Mouse (Mus musculus) heart, postnatal 36 days (tissue): ENCODE results near the gene Dnajb1. TPM values are rescaled to one million over a fixed set of nuclear protein-coding genes. Genes with fewer than 3 reads are reported as not detected.

Source experiments
- DNase-seq, 2 experiments: peaks; one replicate each; pipeline ENCODE4 v3.0.0; 2021 to 2022
- intact Hi-C: fragments of 180-260 bp; cut with DNase I; formaldehyde crosslinking; loops from one replicate; pipeline ENCODE4 v1.15.1; 2025
- total RNA-seq, 2 experiments: library from RNA; stranded (reverse); gene quantifications; 2 replicates each; pipeline ENCODE4 v1.2.3; 2021

Gene Dnajb1
- total RNA-seq, 2 experiments from 2014 or later: 10.7 to 16.0 TPM

DNA sequence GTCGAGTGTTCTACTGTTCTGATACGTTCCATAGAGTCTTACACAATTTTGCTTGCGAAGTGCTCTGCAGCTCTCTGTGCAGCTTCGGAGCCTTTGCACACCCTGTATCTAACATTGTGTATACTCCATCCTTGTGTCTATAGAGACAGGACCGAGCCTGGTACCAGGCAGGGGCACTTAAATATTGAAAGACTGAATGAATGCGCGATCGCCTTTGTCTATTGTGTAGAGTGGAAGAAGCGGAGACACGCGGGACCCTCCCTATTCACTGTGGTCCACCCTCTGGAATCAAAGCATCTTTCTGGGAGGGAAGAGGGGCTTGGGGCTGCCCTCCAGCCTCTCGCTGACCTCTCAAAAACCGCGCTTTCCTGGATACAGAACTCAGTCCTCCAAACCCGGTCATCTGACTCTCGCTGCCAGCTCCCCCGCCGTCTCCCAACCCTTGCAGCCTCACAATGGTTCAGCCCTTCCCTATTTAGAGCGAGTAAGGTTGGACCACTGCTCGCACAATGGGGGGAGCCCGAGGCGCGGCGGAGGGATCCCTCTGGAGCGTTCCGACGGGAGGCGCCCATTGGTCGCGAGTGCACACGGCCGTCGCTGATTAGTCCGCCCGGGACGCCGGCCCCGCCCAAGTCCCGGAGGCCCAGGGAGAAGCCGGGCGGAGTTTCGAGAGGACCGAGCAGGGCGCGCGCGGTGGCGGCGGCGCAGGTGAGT is 44.2 kb downstream of the Dnajb1 start, which contains the start of gene Gipc1:
TSS of gene Gipc1 (plus strand) at position 648 of the 714 bp plus-strand sequence.
- peak; percentile 90 to 91 for DNase-seq
- intact Hi-C loops: no loop called here

DNA sequence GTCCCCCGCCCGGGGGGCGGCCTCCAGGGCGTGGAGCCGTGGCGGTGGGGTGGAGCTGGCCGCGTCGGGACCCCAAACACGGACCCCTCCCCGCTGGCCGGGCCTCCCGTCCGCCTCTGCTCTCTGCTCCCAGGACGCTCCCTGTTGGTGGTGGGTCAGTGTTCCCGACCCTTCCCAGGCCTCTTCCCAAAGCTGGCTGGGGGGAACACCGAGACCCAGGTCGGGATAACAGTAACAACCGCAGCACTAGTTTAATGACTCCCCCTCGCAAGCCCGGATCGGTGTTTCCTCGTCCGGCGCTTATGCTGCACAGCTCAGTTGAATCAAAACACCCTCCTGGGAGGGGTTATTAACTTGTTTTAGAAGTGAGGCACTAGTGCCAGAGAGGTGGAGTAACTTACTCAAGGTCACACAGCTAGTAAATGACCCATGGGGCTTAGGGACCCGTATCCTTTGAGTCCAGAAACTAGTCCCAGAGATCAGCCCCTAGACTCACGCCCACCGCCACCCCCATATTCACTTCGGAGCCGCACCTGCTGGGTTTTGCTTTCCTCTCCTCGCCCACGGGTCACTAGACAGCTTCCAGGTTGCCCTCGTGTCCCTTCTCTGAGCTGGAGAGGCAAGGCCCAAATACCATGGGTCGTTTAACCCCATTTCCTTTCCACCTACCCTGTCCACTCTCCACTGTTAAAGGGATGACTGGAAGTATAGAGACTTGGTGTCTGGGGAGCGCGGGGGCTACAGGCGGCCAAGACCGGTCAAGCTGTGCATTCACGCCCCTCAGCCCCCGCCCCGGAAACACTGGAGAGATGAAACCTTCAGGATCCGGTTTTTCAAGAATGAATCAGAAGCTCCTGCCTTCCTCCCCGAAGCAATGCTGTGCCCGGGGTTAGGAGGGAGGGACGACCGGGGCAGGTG is 45.0 kb downstream of the Dnajb1 start:
- intact Hi-C loops: no loop called here
- no peak for DNase-seq

DNA sequence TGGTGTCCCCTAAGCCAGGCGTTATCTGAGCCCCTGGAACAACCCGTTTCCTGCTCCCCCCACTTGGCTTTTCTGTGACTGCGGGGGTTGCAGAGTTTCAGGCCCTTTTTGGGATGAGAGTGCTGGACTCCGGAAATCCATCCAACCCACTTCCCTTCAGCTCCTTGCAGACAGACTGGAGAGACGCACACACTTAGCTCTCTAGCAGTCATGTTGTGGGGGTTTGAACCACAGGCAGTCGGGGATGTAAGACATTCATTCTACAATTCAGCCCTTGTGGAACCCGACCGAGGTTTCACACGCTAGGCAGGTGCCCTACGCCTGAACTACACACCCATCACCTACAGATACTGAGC is 45.6 kb downstream of the Dnajb1 start:
- intact Hi-C loops: no loop called here
- no peak for DNase-seq

DNA sequence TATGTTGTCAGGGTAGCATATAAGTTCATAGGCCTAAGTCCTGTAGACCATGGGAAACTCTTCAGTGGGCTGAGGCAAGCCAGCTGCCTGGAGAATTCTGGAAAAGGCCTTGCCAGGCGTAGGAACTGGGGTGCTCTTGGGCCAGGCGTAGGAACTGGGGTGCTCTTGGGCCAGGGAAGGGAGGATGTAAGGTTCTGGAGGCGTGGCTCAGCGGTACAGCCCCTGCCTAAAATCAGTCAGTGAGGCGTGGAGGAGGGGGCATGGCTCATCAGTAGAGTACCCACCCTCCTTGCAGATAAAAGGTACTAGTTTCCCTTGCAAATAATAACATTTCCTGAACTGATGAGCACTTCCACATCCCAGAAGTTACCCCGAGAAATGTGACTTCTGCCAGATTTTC is 46.7 kb downstream of the Dnajb1 start:
- intact Hi-C loops: loop anchor here (5.0 kb wide), 1 partner anchor 303 kb away; the partner anchor contains the start of genes Asf1b and Gm10644
- no peak for DNase-seq

DNA sequence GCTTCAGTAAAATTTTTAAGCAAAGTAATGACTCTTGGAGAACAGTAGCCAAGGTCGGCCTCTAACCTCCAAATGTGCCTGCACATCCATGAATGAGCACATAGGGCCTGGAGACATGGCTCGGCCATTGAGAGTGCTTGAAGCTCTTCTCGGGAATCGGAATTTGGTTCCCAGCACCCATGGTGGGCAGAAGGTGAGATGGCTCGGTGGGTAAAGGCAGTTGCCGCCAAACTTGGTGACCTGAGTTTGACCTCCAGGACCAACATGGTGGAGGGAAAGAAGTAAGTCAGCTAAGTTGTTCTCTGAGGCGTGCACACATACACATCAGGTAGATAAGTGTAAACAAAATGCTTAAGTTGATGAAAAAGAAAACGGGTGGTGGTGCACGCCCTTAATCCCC is 48.0 kb downstream of the Dnajb1 start:
- no peak for DNase-seq
- intact Hi-C loops: loop anchor here (5.0 kb wide), 1 partner anchor 301 kb away; the partner anchor contains the start of genes Asf1b and Gm10644

DNA sequence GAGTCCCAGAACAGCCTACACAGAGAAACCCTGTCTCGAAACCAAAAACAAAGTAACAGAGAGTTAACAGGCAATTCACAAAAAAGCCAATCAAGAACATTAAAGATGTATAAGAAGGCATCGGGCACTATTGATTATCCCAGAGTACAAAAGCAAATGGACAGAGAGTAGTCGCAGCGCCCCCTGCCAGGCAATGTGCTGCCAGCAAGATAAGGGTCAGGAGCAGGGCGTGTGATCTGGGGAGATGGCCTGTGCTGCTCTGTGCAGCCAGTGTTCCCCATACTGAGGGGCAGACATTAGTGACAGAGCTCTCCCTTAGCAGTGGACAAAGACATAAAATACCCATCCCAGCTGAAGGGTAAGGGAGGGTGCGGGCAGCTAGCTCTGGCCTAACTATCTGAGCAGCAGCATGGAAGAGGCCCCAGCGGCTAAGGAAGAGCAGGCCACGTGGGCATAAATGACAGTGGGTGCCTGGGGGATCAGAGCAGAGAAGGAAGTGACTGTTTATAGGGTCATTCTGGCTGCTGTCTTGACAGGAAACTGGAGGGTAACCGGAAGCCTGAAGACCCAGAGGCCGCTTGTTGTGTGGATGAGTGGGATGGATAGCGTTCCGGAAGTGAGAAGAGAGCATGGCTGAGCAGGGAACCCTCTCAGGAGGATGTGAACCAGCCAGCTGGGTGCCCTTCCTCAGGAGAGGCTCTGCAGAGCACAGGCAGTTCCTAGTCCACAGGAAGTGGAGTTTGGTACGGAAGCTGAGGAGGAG is 48.7 kb downstream of the Dnajb1 start:
- no peak for DNase-seq
- intact Hi-C loops: loop anchor here (5.0 kb wide), 1 partner anchor 301 kb away; the partner anchor contains the start of genes Asf1b and Gm10644

DNA sequence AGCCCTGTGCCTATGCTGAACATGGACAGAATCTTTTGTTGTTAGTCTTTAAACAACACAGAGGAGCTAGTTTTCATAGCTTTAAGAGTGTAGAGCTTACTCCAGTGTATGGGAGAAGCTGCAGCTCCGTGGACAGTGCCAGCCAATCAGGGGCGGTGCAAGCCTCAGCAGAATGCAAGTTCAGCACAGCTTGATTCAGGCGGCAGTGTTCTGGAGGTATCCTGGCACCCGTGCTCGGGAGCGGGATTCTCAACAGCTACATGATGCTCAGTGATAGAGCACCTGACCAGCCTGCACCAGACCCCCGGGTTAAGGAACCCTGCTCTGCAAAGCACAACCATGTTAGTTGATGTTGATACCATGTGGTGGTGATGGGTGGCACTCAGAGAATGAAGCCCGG is 52.6 kb downstream of the Dnajb1 start:
- no peak for DNase-seq
- intact Hi-C loops: loop anchor here (2.0 kb wide), 1 partner anchor 124 kb away; no protein-coding TSS in a partner anchor

DNA sequence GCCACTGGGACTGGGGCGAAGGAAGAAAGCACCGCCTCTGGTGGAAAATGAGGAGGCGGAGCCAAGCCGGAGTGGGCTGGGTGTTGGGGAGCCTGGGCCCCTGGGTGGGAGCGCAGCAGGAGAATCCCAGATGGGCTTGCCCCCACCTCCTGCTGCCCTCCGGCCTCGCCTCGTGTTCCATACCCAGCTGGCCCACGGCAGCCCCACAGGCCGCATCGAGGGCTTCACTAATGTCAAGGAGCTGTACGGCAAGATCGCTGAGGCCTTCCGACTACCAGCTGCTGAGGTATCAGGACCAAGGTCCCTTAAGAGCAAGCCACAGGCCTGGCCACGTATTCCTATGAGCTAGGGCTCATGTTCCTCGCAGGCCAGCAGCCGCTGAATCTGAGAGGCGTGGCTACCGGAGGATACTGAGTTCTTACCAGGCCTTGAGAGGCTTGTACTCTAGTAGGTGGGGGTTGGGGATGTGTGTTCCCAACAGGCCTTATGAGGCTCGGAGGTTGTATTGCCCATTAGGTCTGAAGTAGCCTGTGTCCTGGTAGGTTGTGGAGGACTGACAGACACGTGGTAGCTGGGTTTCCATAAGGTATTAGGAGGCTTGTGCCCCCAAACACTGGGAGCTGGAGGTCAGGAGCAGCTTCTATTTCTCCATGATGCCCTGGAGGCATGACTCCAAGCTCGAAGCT is 53.1 kb downstream of the Dnajb1 start:
- intact Hi-C loops: loop anchor here (2.0 kb wide), 1 partner anchor 124 kb away; no protein-coding TSS in a partner anchor
- no peak for DNase-seq

Other genes with a start within 250 kb of the Dnajb1 start
- gene Clgn, start 218.3 kb upstream of the Dnajb1 start, total RNA-seq: not detected
- 10 to 100 TPM; 47.0 to 50.4 TPM for gene Scoc, start 149.8 kb upstream of the Dnajb1 start, total RNA-seq
- gene Olfr370, start 72.4 kb upstream of the Dnajb1 start, total RNA-seq: not detected
- 100 to 1,000 TPM; 712 to 745 TPM for gene Ndufb7, start 41.5 kb upstream of the Dnajb1 start, total RNA-seq
- 100 to 1,000 TPM; 431 to 554 TPM for gene Tecr, start 222 bp upstream of the Dnajb1 start, total RNA-seq
- gene Gipc1, start 44.5 kb downstream of the Dnajb1 start, total RNA-seq: 10 to 100 TPM; 25.2 to 28.3 TPM
- gene Ptger1, start 58.5 kb downstream of the Dnajb1 start, total RNA-seq: under 1 TPM; 0.27 to 0.75 TPM
- gene Pkn1, start 91.0 kb downstream of the Dnajb1 start, total RNA-seq: 10 to 100 TPM; 53.7 to 62.4 TPM
- 10 to 100 TPM; 15.8 to 17.2 TPM for gene Ddx39, start 107.0 kb downstream of the Dnajb1 start, total RNA-seq
- gene Adgre5, start 133.1 kb downstream of the Dnajb1 start, total RNA-seq: 10 to 100 TPM; 39.5 to 52.7 TPM